Mouse (Mus musculus) limb, embryonic 15.5 days (tissue): ENCODE measurements around the gene Mcee. TPM values are rescaled to one million over a fixed set of nuclear protein-coding genes. Genes with fewer than 3 reads are reported as not detected.

Experiments
- ATAC-seq: fragments of 200-750 bp; cut with Nextera tagmentation; 2 replicates; pipeline ENCODE4 v1.8.0; 2017; ENCODE audit warnings: low read depth, moderate TSS enrichment; ENCODE audit not compliant: insufficient number of reproducible peaks, low FRiP score, low TSS enrichment
- H3K27ac ChIP-seq: fragments of 300-500 bp; sonication (generic); 2 replicates; pipeline ENCODE4 v1.5.1; 2015; ENCODE audit warnings: moderate library complexity, mild to moderate bottlenecking, inconsistent platforms
- H3K27me3 ChIP-seq: fragments of 300-500 bp; sonication (generic); 2 replicates; pipeline ENCODE4 v1.6.1; 2015; ENCODE audit warnings: inconsistent platforms
- H3K36me3 ChIP-seq: fragments of 300-500 bp; sonication (generic); 2 replicates; pipeline ENCODE4 v1.6.1; 2015; ENCODE audit warnings: inconsistent platforms
- H3K4me1 ChIP-seq: fragments of 300-500 bp; sonication (generic); 2 replicates; pipeline ENCODE4 v1.6.1; 2015; ENCODE audit warnings: inconsistent platforms
- H3K4me2 ChIP-seq: fragments of 300-500 bp; sonication (generic); 2 replicates; pipeline ENCODE4 v1.6.1; 2015; ENCODE audit warnings: mild to moderate bottlenecking, inconsistent platforms
- H3K4me3 ChIP-seq: fragments of 300-500 bp; sonication (generic); 2 replicates; pipeline ENCODE4 v1.5.1; 2015; ENCODE audit warnings: mild to moderate bottlenecking, inconsistent platforms
- H3K9ac ChIP-seq: fragments of 300-500 bp; sonication (generic); 2 replicates; pipeline ENCODE4 v1.6.1; 2015; ENCODE audit warnings: inconsistent platforms
- H3K9me3 ChIP-seq: fragments of 300-500 bp; sonication (generic); 2 replicates; pipeline ENCODE4 v1.6.1; 2016; ENCODE audit warnings: inconsistent platforms
- WGBS: fragments of 180-500 bp; shearing (Covaris S2); methylation state at CpG from one replicate; pipeline ENCODE4 v1.1.7; 2015; 5-methylcytosine and 5-hydroxymethylcytosine counted together
- polyA plus RNA-seq: library from polyadenylated mRNA; unstranded; fragments of >200 nt; fragmentation: Nextera tagmentation; extraction: Ambion mirVana; gene quantifications from 2 replicates; pipeline ENCODE4 v1.2.1, GENCODE M21; 2015

The Mcee gene
- polyA plus RNA-seq, 1 experiment from 2014 or later, result 65.5 TPM

DNA sequence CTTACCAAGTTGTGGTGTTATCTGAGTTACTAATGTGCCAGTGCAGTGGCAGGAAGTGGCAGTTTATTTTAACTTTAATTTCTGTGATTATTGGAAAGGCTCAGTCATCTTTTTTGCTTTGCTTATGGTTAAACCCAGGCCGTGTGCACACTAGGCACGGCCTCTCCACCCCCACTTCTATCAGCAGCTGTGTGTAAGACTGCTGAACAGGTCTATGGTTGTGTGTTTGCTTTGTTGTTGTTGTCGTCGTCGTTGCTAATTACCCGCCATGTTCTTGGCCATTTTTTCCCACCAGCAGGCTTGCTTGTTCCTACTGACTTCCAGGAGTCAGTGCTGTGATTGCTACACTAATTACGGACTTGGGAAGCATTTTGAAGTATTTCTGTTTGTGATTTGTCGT is 48.1 kb downstream of the Mcee start:
- Histone ChIP-seq H3K9me3 (no peaks in the 10 kb centered on the region), H3K4me1 (no peaks in the 10 kb centered on the region), H3K27ac (no peak overlapping the region), H3K4me2 (no peak overlapping the region), H3K27me3 (no peaks in the 10 kb centered on the region), H3K4me3 (no peak overlapping the region), H3K36me3 (no peaks in the 10 kb centered on the region), H3K9ac (no peak overlapping the region)
- WGBS, result 81% methylated on average over 8 of the region's 8 CpGs
- no peak for ATAC-seq

- 79% methylated on average over 13 of the region's 13 CpGs for WGBS
- H3K9ac ChIP-seq, result no peak overlapping the region
- no peaks in the 10 kb centered on the region for H3K36me3 ChIP-seq
- H3K4me2 ChIP-seq, result no peak overlapping the region
- no peak overlapping the region for H3K4me3 ChIP-seq
- no peaks in the 10 kb centered on the region for H3K9me3 ChIP-seq
- no peak for ATAC-seq
- H3K27ac ChIP-seq, result no peak overlapping the region
- no peaks in the 10 kb centered on the region for H3K4me1 ChIP-seq
- no peaks in the 10 kb centered on the region for H3K27me3 ChIP-seq
Observed at GRCm38 (mm10) chr7:64450631-64451030, 58.2 kb downstream of the Mcee start.

- Histone ChIP-seq H3K27me3 (no peaks in the 10 kb centered on the region), H3K4me3 (no peak overlapping the region), H3K9ac (no peak overlapping the region), H3K4me2 (no peak overlapping the region), H3K9me3 (no peaks in the 10 kb centered on the region), H3K27ac (no peak overlapping the region), H3K4me1 (no peaks in the 10 kb centered on the region), H3K36me3 (no peaks in the 10 kb centered on the region)
- ATAC-seq, result no peak
- 77% methylated on average over 4 of the region's 4 CpGs for WGBS
Observed at GRCm38 (mm10) chr7:64451441-64451840, 59.0 kb downstream of the Mcee start.

DNA sequence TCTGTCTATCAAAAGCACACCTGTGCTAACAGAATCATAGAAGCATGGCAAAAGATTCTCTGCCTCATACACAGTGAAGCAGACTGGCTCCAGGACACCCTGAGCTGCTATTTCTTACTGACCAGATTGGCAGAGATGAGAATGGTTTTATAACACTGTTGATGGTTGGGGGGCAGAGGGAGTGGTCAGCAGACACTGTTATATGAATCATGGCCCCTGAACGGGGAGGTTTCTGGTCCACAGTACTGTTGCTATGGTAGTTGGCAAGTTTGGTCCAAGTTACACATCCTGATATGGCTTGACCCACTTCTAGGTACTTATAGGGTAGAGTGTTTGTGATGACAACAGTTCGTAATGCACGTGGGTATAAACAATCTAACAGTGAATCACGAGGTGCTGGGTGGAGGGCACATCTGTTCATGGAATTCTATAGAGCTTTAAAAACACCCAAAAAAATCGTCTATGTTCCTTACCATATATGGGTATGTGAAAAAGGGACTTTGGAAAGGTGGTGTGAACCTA is 59.5 kb downstream of the Mcee start:
- Histone ChIP-seq H3K27me3 (no peaks in the 10 kb centered on the region), H3K4me2 (no peak overlapping the region), H3K36me3 (no peaks in the 10 kb centered on the region), H3K9ac (no peak overlapping the region), H3K27ac (no peak overlapping the region), H3K4me3 (no peak overlapping the region), H3K9me3 (no peaks in the 10 kb centered on the region), H3K4me1 (no peaks in the 10 kb centered on the region)
- 71% methylated on average over 5 of the region's 5 CpGs for WGBS
- no peak for ATAC-seq

DNA sequence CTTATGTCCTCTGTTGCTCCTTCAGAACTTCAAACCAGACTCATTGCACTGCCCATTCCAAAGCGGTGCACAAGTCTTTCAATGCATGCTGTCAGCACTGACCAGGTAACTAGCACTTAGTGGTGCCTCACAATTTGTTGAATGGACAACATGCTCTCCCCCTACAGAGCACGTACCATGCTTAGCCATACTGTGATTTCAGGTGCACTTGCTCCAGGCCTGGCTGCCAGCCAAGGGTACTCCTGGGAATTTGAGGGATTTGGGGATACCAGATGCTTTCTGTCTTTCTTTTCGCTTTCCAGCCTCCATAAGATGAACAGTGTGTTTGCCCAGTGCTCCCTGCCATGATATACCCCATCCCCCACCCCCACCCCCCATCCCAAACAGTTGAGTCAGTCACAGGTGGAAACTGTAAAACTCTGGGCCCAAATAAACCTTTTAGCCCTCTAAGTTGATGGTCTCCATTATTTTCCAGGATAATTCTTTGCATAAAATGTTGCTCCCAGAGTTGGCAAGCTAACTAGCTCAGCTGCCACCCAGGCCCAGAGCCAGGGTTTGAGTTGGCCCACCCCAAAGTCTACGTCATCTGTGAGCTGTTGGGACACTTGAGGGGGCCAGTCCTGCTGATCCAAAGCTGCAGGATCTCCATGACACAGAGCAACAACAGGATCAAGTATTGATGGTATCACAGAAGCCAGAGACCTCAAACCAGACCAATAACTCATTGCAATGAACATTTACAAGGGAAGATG is 60.2 kb downstream of the Mcee start:
- ATAC-seq, result no peak
- no peaks in the 10 kb centered on the region for H3K9me3 ChIP-seq
- 43% methylated on average over 4 of the region's 4 CpGs for WGBS
- H3K4me3 ChIP-seq, result no peak overlapping the region
- H3K36me3 ChIP-seq, result no peaks in the 10 kb centered on the region
- H3K9ac ChIP-seq, result no peak overlapping the region
- H3K4me2 ChIP-seq, result no peak overlapping the region
- no peaks in the 10 kb centered on the region for H3K27me3 ChIP-seq
- H3K4me1 ChIP-seq, result no peaks in the 10 kb centered on the region
- 0 out of 2 replicates have a peak overlapping the region, but pooled peaks have one; percentile 7 for H3K27ac ChIP-seq

DNA sequence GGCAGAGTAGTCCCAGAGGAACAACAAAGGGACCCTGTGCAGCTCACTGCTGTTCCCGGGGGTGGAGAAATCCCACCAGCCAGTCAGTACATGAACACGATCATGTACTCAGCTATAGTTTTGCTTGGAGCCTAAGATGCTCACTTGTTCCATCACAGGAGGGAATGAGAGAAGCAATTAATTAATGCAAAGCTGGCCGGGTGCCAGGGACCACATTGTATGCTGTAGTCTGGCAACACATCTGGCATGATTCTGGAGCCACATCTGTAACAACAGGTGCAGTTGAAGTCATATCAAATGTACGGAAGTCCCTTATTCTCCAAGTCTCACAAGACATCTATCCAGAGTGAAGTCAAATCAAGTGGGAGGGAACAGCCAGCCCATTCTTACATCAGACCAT is 63.8 kb downstream of the Mcee start:
- Histone ChIP-seq H3K27ac (no peak overlapping the region), H3K9ac (no peak overlapping the region), H3K4me2 (no peak overlapping the region), H3K27me3 (no peaks in the 10 kb centered on the region), H3K4me1 (no peaks in the 10 kb centered on the region), H3K36me3 (no peaks in the 10 kb centered on the region), H3K9me3 (no peaks in the 10 kb centered on the region), H3K4me3 (no peak overlapping the region)
- ATAC-seq, result no peak; the same call in 1 of the 2 replicates
- 72% methylated on average over 4 of the region's 4 CpGs for WGBS

GRCm38 (mm10) chr7:64456676-64457075 is 64.3 kb downstream of the Mcee start:
- Histone ChIP-seq H3K9me3 (no peaks in the 10 kb centered on the region), H3K36me3 (no peaks in the 10 kb centered on the region), H3K4me1 (no peaks in the 10 kb centered on the region), H3K9ac (no peak overlapping the region), H3K4me3 (no peak overlapping the region), H3K4me2 (no peak overlapping the region), H3K27ac (no peak overlapping the region), H3K27me3 (no peaks in the 10 kb centered on the region)
- no peak for ATAC-seq
- WGBS, result 84% methylated on average over 3 of the region's 3 CpGs

GRCm38 (mm10) chr7:64457811-64458210 is 65.4 kb downstream of the Mcee start:
- WGBS, result 86% methylated on average over 2 of the region's 2 CpGs
- H3K9ac ChIP-seq, result no peak overlapping the region
- H3K4me2 ChIP-seq, result no peak overlapping the region
- no peaks in the 10 kb centered on the region for H3K9me3 ChIP-seq
- H3K27ac ChIP-seq, result no peak overlapping the region
- no peaks in the 10 kb centered on the region for H3K27me3 ChIP-seq
- ATAC-seq, result no peak
- no peaks in the 10 kb centered on the region for H3K36me3 ChIP-seq
- no peaks in the 10 kb centered on the region for H3K4me1 ChIP-seq
- no peak overlapping the region for H3K4me3 ChIP-seq

Other genes with a start within 250 kb of the Mcee start
- gene Trpm1, start 238.8 kb upstream of the Mcee start, polyA plus RNA-seq, result 0.83 and 1.0 TPM in 2 replicates
- 15.1 and 15.5 TPM in 2 replicates for gene Mtmr10, start 105.0 kb upstream of the Mcee start, polyA plus RNA-seq
- 6.3 and 8.0 TPM in 2 replicates for gene Fan1, start 18.5 kb upstream of the Mcee start, polyA plus RNA-seq
- 40.6 and 43.2 TPM in 2 replicates for gene Mphosph10, start 339 bp upstream of the Mcee start, polyA plus RNA-seq
- gene Apba2, start 109.1 kb downstream of the Mcee start, polyA plus RNA-seq, result 5.7 and 8.2 TPM in 2 replicates